Mouse (Mus musculus) urinary bladder, postnatal 14 days (tissue): ENCODE measurements at regions not wholly inside any gene's neighbourhood (a gene's known extent, or its start where the extent isn't known, plus 50 kb on each side); places are given as distances from the start of the nearest gene placed in this dataset.
A peak's percentile ranks its signal among the peaks of the same experiment; 100 is the strongest.

Experiments
- DNase-seq: peaks from one replicate; pipeline ENCODE4 v3.0.0; 2021; ENCODE audit warnings: low spot score

DNA sequence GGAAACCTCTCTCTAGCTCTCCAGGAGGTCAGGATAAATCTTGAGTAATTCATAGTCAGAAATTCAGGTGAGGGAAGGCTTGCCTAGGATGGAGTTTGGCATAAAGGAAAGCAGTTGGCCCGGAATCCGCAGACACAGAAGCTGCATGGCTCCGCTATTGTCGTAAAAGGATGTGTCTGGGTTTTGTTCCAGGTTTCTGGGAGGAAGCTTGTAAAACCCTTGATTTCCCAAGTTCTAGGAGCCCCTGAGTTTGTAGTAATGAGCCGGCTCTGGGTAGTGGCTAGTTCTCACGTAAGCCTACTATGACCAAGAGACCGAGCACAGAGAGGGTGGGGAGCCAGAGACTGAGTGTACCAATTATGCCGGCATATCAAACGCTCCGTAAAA, 52.7 kb upstream of the Gm21915 start:
- no peak for DNase-seq

DNA sequence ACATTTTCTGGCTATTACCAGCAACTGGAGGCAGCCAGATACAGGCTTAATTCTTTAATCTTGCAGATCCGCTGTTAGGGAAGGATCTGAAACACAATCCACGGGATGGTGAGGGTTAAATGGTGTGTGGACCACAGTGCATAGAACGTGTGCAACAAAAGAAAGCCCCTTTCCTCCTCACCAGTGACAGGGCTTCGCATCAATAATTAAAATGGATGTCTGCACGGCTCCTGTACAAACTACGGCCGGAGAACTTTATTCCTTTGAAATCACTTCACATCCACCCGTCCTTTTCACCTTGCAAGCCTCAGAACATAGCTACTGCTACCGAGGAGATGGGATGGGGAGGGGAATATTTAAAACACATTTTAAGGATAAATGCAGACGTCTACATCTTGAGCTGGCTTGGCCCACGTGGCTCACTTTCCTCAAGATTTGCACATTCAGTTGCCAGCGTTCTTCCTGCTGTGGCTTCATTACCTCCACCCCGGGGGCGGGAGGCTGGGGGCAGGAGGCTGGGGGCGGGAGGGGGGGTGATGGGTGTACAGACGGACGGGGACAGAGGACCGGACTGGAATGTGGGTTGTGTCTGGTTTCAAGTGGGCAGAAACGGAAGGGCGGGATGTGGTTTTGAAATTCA, 53.3 kb upstream of the Gm21915 start:
- DNase-seq: no peak

DNA sequence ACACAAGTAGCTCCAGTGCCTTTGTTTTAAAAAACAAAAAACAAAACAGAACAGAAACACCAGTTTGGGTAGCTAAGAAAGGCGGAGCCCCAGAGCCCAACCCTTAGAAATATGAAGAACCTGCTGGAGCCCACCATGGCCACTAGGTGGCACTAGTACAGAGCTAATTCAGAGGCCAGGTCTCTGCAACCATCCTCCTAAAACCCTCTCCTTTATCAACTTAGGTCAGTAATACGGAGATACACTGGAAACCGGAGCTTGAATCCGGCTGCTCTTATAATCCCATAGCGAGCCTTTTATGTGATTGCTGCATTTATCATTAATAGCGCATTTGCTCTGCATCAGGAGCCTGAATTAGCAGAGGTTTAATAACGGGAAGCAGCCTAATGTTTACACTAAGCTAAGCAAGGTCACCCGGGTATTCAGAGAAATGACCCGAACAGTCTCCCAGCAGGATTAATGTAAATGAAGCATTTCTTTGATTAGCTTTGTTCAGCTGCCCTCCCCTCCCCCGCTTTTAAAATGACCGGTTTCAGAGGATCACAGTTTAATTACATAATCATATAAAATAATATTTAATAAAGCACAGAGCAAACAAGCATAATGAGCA, 53.9 kb upstream of the Gm21915 start:
- DNase-seq: peak; percentile 64

DNA sequence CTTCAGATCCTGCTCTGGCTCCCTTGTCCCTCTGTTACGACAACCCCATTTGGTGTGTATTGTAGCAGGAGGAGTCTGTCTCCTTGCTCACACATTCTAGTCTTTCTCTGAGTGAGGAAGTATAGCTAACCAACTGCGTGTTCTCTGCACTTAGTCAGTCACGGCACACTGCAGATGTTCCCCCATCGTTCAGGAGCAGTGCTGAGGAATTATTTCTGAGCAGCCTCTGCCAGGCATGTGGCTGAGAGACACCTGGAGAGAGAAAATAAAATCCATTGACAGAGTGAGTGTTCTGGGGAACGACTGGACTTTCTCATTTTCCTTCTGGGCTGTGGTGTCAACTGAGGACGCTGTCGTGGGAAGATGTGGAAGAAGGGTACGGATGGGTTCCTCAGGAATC, 54.5 kb upstream of the Gm21915 start:
- no peak for DNase-seq

DNA sequence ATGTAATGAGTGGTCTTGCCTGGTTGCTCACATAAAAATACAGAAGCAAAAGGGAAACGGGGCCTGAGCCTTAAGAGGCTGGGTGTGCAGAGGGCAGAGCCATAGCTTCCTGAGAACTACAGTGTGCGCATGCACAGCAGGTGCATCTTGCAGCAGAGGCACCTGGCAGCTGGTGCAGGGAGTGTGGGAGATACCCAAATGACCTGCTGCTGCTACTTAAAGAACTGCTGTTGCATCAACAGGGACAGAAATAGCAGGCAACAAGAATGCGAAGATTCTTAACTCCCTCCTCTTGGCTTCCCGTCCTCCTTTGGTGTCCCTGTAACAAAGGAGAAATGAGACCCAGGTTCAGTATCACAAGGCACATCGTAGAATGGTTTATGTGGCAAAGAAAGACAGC, 56.3 kb upstream of the Gm21915 start:
- no peak for DNase-seq

DNA sequence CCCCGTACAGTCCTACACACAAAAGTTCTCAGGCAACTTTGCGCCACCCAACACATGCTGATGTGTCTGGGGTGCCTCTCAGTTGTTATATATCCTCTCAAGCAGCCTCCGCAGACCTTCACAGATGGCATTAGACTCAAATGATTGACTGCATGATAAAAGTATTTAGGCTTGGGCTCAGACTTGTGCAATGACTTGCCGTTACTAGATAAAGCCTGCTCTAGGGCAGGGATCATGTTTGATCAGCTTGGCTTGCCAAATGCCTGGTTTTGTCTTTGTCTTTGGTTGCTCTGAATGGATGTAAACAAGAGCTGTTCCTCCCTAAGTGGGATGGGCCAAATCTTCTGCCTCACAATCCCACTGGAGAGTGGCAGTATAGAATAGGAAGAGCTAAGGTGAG, 57.2 kb upstream of the Gm21915 start:
- peak; percentile 16 for DNase-seq

DNA sequence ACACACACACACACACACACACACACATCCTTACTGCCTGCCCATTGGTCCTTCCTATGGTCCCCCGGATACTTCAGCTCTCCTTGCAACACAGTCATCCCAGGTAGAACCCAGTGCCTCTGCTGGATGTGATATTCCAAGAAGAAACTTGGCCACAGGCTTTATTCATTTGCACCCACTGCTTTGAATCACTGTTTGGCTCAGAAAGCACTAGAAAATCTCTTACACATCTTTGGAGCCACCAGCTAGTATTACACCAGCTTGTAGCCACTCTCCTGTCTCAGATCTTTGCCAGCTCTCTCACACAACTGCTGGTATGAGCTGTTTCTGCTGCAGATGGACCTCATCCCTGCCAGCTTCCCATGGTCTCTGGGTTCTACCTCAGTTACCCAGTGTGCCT, 57.7 kb upstream of the Gm21915 start:
- no peak for DNase-seq

DNA sequence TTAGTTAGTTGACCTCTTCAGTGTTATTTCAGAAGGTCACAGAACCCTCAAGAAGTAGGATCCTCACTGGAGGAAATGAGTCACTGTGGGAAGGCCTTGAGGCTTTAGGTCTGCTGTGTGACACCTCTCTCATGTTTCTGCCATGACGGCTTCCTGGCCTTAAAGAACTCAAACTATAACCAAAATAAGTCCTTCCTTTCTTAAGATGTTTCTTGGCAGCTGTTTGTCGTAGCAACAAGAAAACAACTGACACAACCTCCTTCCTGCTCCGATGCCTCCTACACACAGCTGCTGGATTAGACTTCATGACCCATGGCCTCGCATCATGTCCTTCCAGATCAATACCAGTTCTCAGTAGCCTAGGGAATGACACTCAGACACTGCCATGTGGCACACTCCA, 58.1 kb upstream of the Gm21915 start:
- no peak for DNase-seq

DNA sequence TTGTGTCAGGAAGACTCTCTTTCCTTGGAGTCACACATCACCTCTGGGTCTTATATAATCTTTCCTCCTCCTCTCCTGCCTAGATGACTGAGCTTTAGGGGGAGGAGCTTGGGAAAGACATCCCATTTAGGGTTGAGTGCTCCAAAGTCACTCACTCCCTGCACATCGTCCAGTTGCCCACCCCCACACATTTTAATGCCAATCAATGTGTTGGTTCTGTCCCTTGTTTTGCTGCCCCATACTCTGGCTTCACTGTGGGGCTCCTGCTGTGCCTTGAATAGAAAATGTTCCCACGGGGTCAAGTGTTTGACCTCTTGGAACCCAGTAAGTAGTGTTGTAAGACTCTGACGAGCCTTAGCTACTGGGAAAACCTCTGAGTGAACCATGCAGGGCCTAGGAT, 58.8 kb upstream of the Gm21915 start:
- DNase-seq: no peak

DNA sequence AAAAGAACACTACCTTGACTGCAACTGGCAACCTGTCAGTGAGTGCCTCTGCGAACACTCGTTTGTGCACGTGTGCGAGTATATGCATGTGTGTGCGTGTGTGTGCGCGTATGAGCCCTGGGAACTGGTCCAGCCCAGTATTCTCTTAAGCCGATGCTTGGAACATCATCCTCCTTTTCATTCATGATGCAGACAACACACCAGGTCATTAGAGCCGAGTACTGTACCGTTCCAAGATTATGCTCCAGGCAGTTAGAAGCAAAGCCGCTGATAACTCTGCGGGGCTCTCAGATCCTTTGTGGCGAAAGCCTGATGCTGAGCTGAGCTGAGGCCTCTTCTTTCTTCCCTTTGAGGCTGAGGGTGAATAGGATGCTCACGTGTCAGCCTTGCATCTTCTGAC, 61.8 kb upstream of the Gm21915 start:
- no peak for DNase-seq

DNA sequence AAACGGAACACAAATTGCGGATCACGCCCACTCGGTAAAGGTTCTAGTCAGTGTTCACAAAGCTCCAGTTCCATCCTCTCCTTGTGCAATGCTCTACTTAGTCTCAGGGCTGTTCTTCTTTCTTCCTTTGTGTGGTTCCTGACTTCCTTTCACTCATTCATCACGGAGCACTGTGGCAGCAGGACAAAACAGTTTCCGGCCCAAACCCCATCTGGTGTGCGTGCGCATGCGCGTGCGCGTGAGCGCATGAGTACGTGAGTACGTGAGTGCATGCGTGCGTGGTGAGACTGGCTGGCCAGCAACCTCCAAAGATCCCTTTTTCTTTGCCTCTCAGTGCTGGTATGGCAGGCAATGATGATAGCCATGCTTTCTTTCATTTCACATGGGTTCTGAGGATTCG, 62.5 kb upstream of the Gm21915 start:
- no peak for DNase-seq

DNA sequence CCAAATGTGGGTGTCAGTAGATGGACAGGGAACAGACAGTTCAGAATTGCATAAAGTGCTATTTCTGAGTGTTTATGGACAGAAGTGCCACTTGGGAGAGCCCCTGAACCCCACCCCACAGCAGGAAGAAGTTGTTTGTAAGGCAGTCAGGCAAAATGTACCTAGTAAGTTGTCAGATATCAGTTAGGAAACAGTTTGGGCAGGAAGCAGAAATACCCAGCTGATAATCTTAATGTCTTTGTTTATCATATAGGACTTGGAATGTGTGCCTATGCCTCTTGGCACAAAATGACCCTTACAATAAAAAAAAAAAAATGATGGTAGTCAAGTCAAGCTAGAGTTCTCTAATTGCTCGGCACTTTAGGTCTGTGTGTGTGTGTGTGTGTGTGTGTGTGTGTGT, 66.9 kb upstream of the Gm21915 start:
- no peak for DNase-seq

DNA sequence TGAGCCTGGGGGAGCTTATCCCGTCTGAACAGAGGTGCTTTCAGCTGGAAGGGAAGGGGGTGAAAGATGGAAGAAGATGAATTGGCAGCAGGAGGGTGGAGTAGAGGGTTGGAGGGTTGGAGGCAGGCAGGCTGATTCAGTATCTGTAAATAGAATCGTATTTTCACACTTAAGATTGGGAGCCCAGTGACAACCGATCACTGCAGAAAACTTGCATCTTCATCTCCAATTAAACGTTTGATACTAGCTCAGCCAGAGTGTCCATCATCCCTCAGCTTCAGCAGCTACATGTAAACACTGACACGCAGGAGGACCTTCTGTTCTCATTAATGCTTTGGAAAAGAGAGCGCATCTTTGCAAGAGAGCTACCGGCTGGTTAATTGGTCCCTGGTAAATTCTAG, 67.2 kb upstream of the Gramd1b start:
- DNase-seq: no peak

DNA sequence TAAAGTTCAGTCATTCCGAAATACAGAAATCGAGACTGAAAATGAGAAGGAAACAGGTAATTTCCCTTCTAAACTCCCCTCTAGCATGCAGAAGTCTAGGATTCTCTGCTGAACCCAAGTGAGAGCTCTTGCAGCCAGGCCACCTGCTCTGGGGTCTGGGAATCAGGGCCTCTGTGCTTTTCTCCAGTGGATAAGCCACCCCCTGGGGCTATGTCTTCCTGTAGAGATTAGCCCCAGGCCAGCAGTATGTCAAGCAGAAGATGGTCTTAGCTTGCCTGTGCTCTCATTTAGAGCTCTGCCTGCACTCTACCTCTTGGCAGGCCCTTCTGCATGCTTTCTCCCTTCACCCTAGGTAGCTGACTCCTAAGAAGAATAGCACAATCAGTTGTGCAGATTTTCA, 56.2 kb upstream of the Gramd1b start:
- DNase-seq: no peak

DNA sequence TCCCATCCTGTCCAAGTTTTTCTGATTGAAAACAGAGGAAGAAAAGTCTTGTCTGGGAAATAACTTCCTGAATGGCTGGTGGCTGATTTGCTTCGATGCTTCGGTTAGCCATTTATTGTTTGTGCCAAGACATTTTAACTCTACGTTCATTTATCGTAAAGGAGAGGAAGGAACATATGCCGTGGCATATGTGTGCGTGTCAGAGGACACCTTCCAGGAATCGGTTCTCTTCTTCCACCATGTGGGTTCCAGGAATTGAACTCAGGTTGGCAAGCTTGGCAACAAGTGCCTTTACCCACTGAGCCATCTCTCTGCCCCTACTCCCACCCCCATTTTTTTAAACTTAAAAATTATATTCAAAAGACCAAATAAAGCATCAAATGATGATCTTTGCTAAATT, 55.4 kb upstream of the Gramd1b start:
- no peak for DNase-seq

DNA sequence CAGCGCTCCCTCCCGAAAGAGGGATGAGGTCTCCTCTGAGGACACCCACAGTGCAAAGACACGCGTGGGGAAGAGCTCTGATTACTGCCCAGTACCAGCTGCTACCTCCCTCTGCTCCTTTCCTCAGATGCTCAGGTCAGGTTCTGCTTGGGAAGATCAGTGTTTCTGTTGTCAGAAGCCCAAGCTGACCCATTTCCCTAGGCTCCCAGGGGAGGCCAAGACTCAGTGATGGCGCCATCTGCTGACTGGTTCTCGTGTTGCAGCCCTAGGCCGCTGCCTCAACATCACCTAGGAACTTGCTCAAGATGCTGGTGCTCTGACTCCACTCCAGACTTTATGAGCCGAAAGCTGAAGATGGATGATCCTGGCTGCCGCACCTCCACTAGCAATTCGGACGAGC, 52.4 kb upstream of the Gramd1b start:
- DNase-seq: peak; percentile 69

DNA sequence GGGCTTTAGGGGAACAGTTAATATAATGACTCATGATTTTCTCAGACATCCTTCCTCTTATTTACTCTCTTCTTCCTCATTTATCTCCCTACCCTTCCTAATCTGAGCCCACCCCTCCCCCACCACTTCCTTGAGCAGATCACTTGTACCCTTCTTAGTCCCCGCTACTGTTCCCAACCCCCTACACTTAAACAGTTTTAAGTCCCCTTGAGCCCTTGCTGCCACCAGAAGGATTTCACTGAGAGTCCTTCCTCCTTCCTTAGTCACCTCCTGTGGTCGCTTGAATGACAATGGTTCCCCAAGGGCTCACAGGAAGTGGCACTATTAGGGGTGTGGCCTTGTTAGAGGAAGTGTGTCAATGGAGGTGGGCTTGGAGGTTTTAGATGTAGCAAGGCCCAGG, 50.7 kb upstream of the Gramd1b start:
- no peak for DNase-seq
